Mouse (Mus musculus): ENCODE data around the gene Lrrk2. TPM values are rescaled to one million over a fixed set of nuclear protein-coding genes. Genes with fewer than 3 reads are reported as not detected.

The Lrrk2 gene
- polyA plus RNA-seq, 1 experiment from 2014 or later, result 4.2 TPM

GRCm38 (mm10) chr15:91634236-91634635, 38.7 kb upstream of the Lrrk2 start:
- no peak for DNase-seq (ENCODE audit: low spot score)
- H3K27ac ChIP-seq (replicated peaks), result no peak overlapping the region
- H3K9ac ChIP-seq (ENCODE audit: low read length), result no peak overlapping the region
- H3K9me3 ChIP-seq (ENCODE audit: control insufficient read depth, low read length), result no peaks in the 10 kb centered on the region
- no peak for TF ChIP-seq CTCF (IDR thresholded peaks at IDR 0.05; ENCODE audit: low read depth)
- no peak for TF ChIP-seq EP300 (optimal IDR thresholded peaks at IDR 0.05)
- H3K4me2 ChIP-seq (replicated peaks; ENCODE audit: low read depth), result no peak overlapping the region
- H3K36me3 ChIP-seq (ENCODE audit: control insufficient read depth, insufficient read depth, low read length), result no peaks in the 10 kb centered on the region
- ATAC-seq (ENCODE audit: low FRiP score, low TSS enrichment), result no peak
- H3K4me3 ChIP-seq (ENCODE audit: low read depth, low read length), result no peak overlapping the region
- WGBS, result 77% methylated on average over 8 of the region's 8 CpGs
- H3K27me3 ChIP-seq (ENCODE audit: control insufficient read depth, insufficient read depth, low read length), result no peaks in the 10 kb centered on the region
- no peaks in the 10 kb centered on the region for H3K4me1 ChIP-seq (replicated peaks; ENCODE audit: control insufficient read depth, insufficient read depth)

- DNase-seq (ENCODE audit: low spot score), result no peak
- no peaks in the 10 kb centered on the region for H3K9me3 ChIP-seq (ENCODE audit: control insufficient read depth, low read length)
Measured at GRCm38 (mm10) chr15:91641631-91642030, 31.3 kb upstream of the Lrrk2 start.

GRCm38 (mm10) chr15:91642682-91643306, 30.2 kb upstream of the Lrrk2 start:
- Histone ChIP-seq H3K9ac (ENCODE audit: low read length) (no peak overlapping the region), H3K27me3 (ENCODE audit: control insufficient read depth, insufficient read depth, low read length) (no peaks in the 10 kb centered on the region), H3K27ac (replicated peaks) (no peak overlapping the region), H3K9me3 (ENCODE audit: control insufficient read depth, low read length) (no peaks in the 10 kb centered on the region), H3K4me2 (replicated peaks; ENCODE audit: low read depth) (no peak overlapping the region), H3K4me1 (replicated peaks; ENCODE audit: control insufficient read depth, insufficient read depth) (no peaks in the 10 kb centered on the region), H3K4me3 (ENCODE audit: low read depth, low read length) (no peak overlapping the region), H3K36me3 (ENCODE audit: control insufficient read depth, insufficient read depth, low read length) (no peaks in the 10 kb centered on the region)
- DNase-seq (ENCODE audit: low spot score) (peak; percentile 57), ATAC-seq (ENCODE audit: low FRiP score, low TSS enrichment) (peak; percentile 95)
- WGBS, result 34% methylated on average over 9 of the region's 9 CpGs
- no peak for TF ChIP-seq EP300 (optimal IDR thresholded peaks at IDR 0.05)
- TF ChIP-seq CTCF (IDR thresholded peaks at IDR 0.05; ENCODE audit: low read depth), result no peak

More at GRCm38 (mm10) chr15:91641631-91642030, 31.3 kb upstream of the Lrrk2 start:
- H3K27ac ChIP-seq (replicated peaks), result no peak overlapping the region
- WGBS, result 75% methylated on average over 3 of the region's 3 CpGs
- H3K4me1 ChIP-seq (replicated peaks; ENCODE audit: control insufficient read depth, insufficient read depth), result no peaks in the 10 kb centered on the region
- no peak overlapping the region for H3K4me3 ChIP-seq (ENCODE audit: low read depth, low read length)
- no peak overlapping the region for H3K4me2 ChIP-seq (replicated peaks; ENCODE audit: low read depth)
- no peak overlapping the region for H3K9ac ChIP-seq (ENCODE audit: low read length)
- ATAC-seq (ENCODE audit: low FRiP score, low TSS enrichment), result no peak
- no peak for TF ChIP-seq CTCF (IDR thresholded peaks at IDR 0.05; ENCODE audit: low read depth)
- no peak for TF ChIP-seq EP300 (optimal IDR thresholded peaks at IDR 0.05)
- no peaks in the 10 kb centered on the region for H3K36me3 ChIP-seq (ENCODE audit: control insufficient read depth, insufficient read depth, low read length)
- no peaks in the 10 kb centered on the region for H3K27me3 ChIP-seq (ENCODE audit: control insufficient read depth, insufficient read depth, low read length)

- no peak for TF ChIP-seq EP300 (optimal IDR thresholded peaks at IDR 0.05)
- no peak for TF ChIP-seq CTCF (IDR thresholded peaks at IDR 0.05; ENCODE audit: low read depth)
Measured at GRCm38 (mm10) chr15:91643632-91644348, 29.2 kb upstream of the Lrrk2 start.

GRCm38 (mm10) chr15:91650270-91650669, 22.7 kb upstream of the Lrrk2 start:
- no peaks in the 10 kb centered on the region for H3K36me3 ChIP-seq (ENCODE audit: control insufficient read depth, insufficient read depth, low read length)

More at GRCm38 (mm10) chr15:91643632-91644348, 29.2 kb upstream of the Lrrk2 start:
- Histone ChIP-seq H3K36me3 (ENCODE audit: control insufficient read depth, insufficient read depth, low read length) (no peaks in the 10 kb centered on the region), H3K9ac (ENCODE audit: low read length) (no peak overlapping the region), H3K27me3 (ENCODE audit: control insufficient read depth, insufficient read depth, low read length) (no peaks in the 10 kb centered on the region), H3K27ac (replicated peaks) (no peak overlapping the region; the same call in 1 of the 2 replicates), H3K4me3 (ENCODE audit: low read depth, low read length) (no peak overlapping the region), H3K9me3 (ENCODE audit: control insufficient read depth, low read length) (no peaks in the 10 kb centered on the region), H3K4me1 (replicated peaks; ENCODE audit: control insufficient read depth, insufficient read depth) (no peaks in the 10 kb centered on the region), H3K4me2 (replicated peaks; ENCODE audit: low read depth) (no peak overlapping the region)
- DNase-seq (ENCODE audit: low spot score), result peak; percentile 16
- WGBS, result 71% methylated on average over 7 of the region's 7 CpGs
- no peak for ATAC-seq (ENCODE audit: low FRiP score, low TSS enrichment)

GRCm38 (mm10) chr15:91651493-91651892, 21.5 kb upstream of the Lrrk2 start:
- ATAC-seq (ENCODE audit: low FRiP score, low TSS enrichment) (no peak), DNase-seq (ENCODE audit: low spot score) (no peak)
- Histone ChIP-seq H3K27me3 (ENCODE audit: control insufficient read depth, insufficient read depth, low read length) (no peaks in the 10 kb centered on the region), H3K4me3 (ENCODE audit: low read depth, low read length) (no peak overlapping the region), H3K4me1 (replicated peaks; ENCODE audit: control insufficient read depth, insufficient read depth) (no peaks in the 10 kb centered on the region), H3K27ac (replicated peaks) (no peak overlapping the region), H3K4me2 (replicated peaks; ENCODE audit: low read depth) (no peak overlapping the region), H3K9ac (ENCODE audit: low read length) (no peak overlapping the region), H3K36me3 (ENCODE audit: control insufficient read depth, insufficient read depth, low read length) (no peaks in the 10 kb centered on the region), H3K9me3 (ENCODE audit: control insufficient read depth, low read length) (no peaks in the 10 kb centered on the region)
- no peak for TF ChIP-seq CTCF (IDR thresholded peaks at IDR 0.05; ENCODE audit: low read depth)
- WGBS, result 67% methylated on average over 7 of the region's 7 CpGs

More at GRCm38 (mm10) chr15:91650270-91650669, 22.7 kb upstream of the Lrrk2 start:
- H3K4me2 ChIP-seq (replicated peaks; ENCODE audit: low read depth), result no peak overlapping the region
- no peaks in the 10 kb centered on the region for H3K4me1 ChIP-seq (replicated peaks; ENCODE audit: control insufficient read depth, insufficient read depth)
- DNase-seq (ENCODE audit: low spot score) (no peak), ATAC-seq (ENCODE audit: low FRiP score, low TSS enrichment) (no peak)
- H3K9me3 ChIP-seq (ENCODE audit: control insufficient read depth, low read length), result no peaks in the 10 kb centered on the region
- H3K27me3 ChIP-seq (ENCODE audit: control insufficient read depth, insufficient read depth, low read length), result no peaks in the 10 kb centered on the region
- H3K27ac ChIP-seq (replicated peaks), result no peak overlapping the region
- TF ChIP-seq EP300 (optimal IDR thresholded peaks at IDR 0.05) (no peak), CTCF (IDR thresholded peaks at IDR 0.05; ENCODE audit: low read depth) (no peak)
- no peak overlapping the region for H3K9ac ChIP-seq (ENCODE audit: low read length)
- WGBS, result 58% methylated on average over 3 of the region's 3 CpGs
- H3K4me3 ChIP-seq (ENCODE audit: low read depth, low read length), result no peak overlapping the region
